ENCODE assay signal across 8 mouse cellular contexts in the genomic region with DNA sequence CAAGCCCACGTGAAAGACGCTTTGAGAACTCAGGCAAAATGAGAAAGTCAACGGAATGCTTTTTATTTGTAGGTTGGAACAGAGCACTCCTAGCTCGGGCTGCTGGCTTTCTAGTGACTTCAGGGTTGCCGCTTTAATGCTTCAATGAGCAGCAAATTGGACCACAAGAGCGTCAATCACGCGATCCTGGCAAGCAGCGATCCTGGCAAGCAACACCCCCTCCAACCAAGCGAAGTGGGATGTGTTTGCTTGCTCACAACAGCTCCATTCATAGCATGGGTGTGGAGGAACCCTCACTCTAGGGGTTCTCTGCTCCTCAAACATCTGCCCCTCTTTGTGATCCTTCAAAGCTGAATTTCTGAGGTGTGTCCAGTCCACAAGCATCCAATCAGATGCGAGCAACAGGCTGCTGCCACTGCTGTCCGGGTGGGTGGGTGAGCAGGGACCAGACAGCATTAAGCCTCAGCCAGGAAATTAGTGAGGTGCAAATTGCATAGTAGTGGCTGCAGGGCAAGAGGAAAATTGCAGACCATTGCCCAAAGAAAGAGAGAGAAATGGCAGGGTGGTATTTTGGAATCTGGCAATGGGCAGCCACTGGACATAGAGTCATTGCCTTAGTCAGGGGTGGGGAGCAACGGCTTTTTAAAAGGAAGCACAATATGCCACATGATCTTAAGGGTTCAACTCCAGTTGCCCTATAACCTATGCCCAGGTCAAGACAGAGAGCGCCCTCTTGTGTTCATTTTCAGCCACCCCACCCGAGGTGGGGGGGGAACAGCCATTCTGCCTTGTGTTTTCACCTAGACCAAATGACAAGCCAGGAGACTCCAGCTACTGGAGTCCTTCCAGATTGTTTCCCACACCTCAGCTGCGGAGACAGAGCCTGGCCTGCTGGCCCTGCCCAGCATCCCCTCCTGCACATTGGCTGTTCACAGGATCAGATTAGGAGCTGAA. TPM values are rescaled to one million over a fixed set of nuclear protein-coding genes. Genes with fewer than 3 reads are reported as not detected.
A peak's percentile ranks its signal among the peaks of the same experiment; 100 is the strongest.
DNase-seq lines count a peak whose midpoint lies in the region; ATAC-seq and TF ChIP-seq lines count a peak whose summit lies in the region.

No protein-coding gene starts in this region.

- H3K9ac ChIP-seq in hindbrain, postnatal 0 days (replicated peaks; ENCODE audit: low read length): no peak overlapping the region
- H3K9ac ChIP-seq in midbrain, embryonic 16.5 days (ENCODE audit: low read depth, low read length): no peak overlapping the region

- no peaks in the 10 kb centered on the region for H3K9me3 ChIP-seq in hindbrain, postnatal 0 days (ENCODE audit: low read length)
- no peaks in the 10 kb centered on the region for H3K9me3 ChIP-seq in midbrain, embryonic 16.5 days (replicated peaks; ENCODE audit: control insufficient read depth, low read length, poor library complexity, severe bottlenecking)

- TF ChIP-seq CTCF in gastrocnemius, adult 2 months (IDR thresholded peaks at IDR 0.05): peak; percentile 43
- TF ChIP-seq CTCF in hindbrain, postnatal 0 days (IDR thresholded peaks at IDR 0.05; ENCODE audit: low read depth): peak; percentile 63

- H3K4me3 ChIP-seq in gastrocnemius, adult 2 months: no peak overlapping the region
- H3K4me3 ChIP-seq in hindbrain, postnatal 0 days (ENCODE audit: low read length): no peak overlapping the region
- no peak overlapping the region for H3K4me3 ChIP-seq in midbrain, embryonic 16.5 days (ENCODE audit: low read depth, low read length)

- H3K4me1 ChIP-seq in hindbrain, postnatal 0 days (ENCODE audit: insufficient read depth, low read length): no peaks in the 10 kb centered on the region
- H3K4me1 ChIP-seq in midbrain, embryonic 16.5 days (ENCODE audit: control insufficient read depth, insufficient read depth, low read length): no peaks in the 10 kb centered on the region

- H3K4me2 ChIP-seq in hindbrain, postnatal 0 days (ENCODE audit: low read depth, low read length): peak overlapping the region; percentile 37; the same call in 1 of the 2 replicates
- H3K4me2 ChIP-seq in midbrain, embryonic 16.5 days (ENCODE audit: low read length): 0 out of 2 replicates have a peak overlapping the region, but pooled peaks have one; percentile 7

- H3K27ac ChIP-seq in gastrocnemius, adult 2 months: no peak overlapping the region
- no peak overlapping the region for H3K27ac ChIP-seq in hindbrain, postnatal 0 days
- no peak overlapping the region for H3K27ac ChIP-seq in midbrain, embryonic 16.5 days (ENCODE audit: low read length)

- intact Hi-C loops in gastrocnemius, adult 2 months (cut with DNase I): no loop called here
- intact Hi-C loops in gastrocnemius, postnatal 36 days (cut with DNase I): loop anchor here (5.0 kb wide), 1 partner anchor 140 kb away; no protein-coding TSS in a partner anchor

- WGBS in hindbrain, postnatal 0 days: 11% methylated on average over 16 of the region's 16 CpGs
- 16% methylated on average over 16 of the region's 16 CpGs for WGBS in midbrain, embryonic 16.5 days

- peaks cover 28% of the 10 kb centered on the region for H3K27me3 ChIP-seq in hindbrain, postnatal 0 days (ENCODE audit: insufficient read depth, low read length)
- peaks cover 51% of the 10 kb centered on the region for H3K27me3 ChIP-seq in midbrain, embryonic 16.5 days (ENCODE audit: control insufficient read depth, insufficient read depth, low read depth, low read length)

- H3K36me3 ChIP-seq in hindbrain, postnatal 0 days (ENCODE audit: insufficient read depth, low read length): no peaks in the 10 kb centered on the region
- no peaks in the 10 kb centered on the region for H3K36me3 ChIP-seq in midbrain, embryonic 16.5 days (ENCODE audit: control insufficient read depth, insufficient read depth, low read length)

- peak; percentile 87 for ATAC-seq in hindbrain, postnatal 0 days
- peak; percentile 42; the same call in 1 of the 2 replicates for ATAC-seq in midbrain, embryonic 16.5 days

- DNase-seq in gastrocnemius, adult 2 months: peak; percentile 29
- no peak for DNase-seq in gastrocnemius, postnatal 36 days
- peak; percentile 36 for DNase-seq in 3T3-L1 (ENCODE audit: low read depth, low spot score)
- DNase-seq in brain, adult 2 months (ENCODE audit: low read depth, low spot score): peak; percentile 37
- DNase-seq in hindbrain, postnatal 0 days (ENCODE audit: low spot score): peak; percentile 78
- DNase-seq in yolk sac, embryonic 10.5 days (ENCODE audit: low spot score): no peak
- no peak for DNase-seq in heart, adult 8-10 months (ENCODE audit: low spot score)

RNA-seq across cellular contexts. Expression of a gene that starts 5.4 kb away (rescaled TPM):
- not detected for total RNA-seq in gastrocnemius, adult 2 months (2021)
- not detected for total RNA-seq in gastrocnemius, postnatal 36 days (2021)
- 0.52 TPM in 1 of 2 replicates, not detected in the other for total RNA-seq in hindbrain, postnatal 0 days (2014; rRNA removed)
- 0.72 and 0.74 TPM in 2 replicates for polyA plus RNA-seq in hindbrain, postnatal 0 days (2015; fragmentation: Nextera tagmentation; extraction: Ambion mirVana)
- 1.0 and 1.2 TPM in 2 replicates for polyA plus RNA-seq in midbrain, embryonic 16.5 days (2015; fragmentation: Nextera tagmentation; extraction: Ambion mirVana)
- not detected for total RNA-seq in heart, adult 8-10 months (2022)

Comparison
In these comparisons a context has a peak if more than half of its experiments do, and no peak if none do; other contexts are left out.
1. DNase-seq: peak in gastrocnemius, adult 2 months (single experiment), 3T3-L1 (single experiment), brain, adult 2 months (single experiment) and hindbrain, postnatal 0 days (single experiment); none in gastrocnemius, postnatal 36 days (0 of 2), yolk sac, embryonic 10.5 days (single experiment) and heart, adult 8-10 months (single experiment).